Mouse (Mus musculus) MEL (cell line): ENCODE measurements around the gene Ifitm10. TPM values are rescaled to one million over a fixed set of nuclear protein-coding genes. Genes with fewer than 3 reads are reported as not detected.

Experiments used
- DNase-seq: peaks from one replicate; pipeline ENCODE4 v3.0.0; 2011; ENCODE audit warnings: low read depth, low spot score
- H3K27ac ChIP-seq: 2 replicates; pipeline ENCODE4 v1.5.1; 2012; ENCODE audit warnings: low read depth, mild to moderate bottlenecking, control low read depth, low read length, moderate library complexity; ENCODE audit not compliant: control insufficient read depth
- H3K27me3 ChIP-seq, 2 experiments: fragments of 150-350 bp in 1 of 2; sonication (generic) in 1 of 2; 2 replicates each; pipeline ENCODE4 v1.6.1; 2012; ENCODE audit warnings: low read length in 2 of 2, mild to moderate bottlenecking in 2 of 2, improper control_type of control experiment in 1 of 2, moderate library complexity in 1 of 2; ENCODE audit not compliant: insufficient read depth in 2 of 2, control insufficient read depth in 1 of 2
- H3K36me3 ChIP-seq, 2 experiments: 2 replicates each; pipeline ENCODE4 v1.6.1; 2012 to 2014; ENCODE audit warnings: low read length in 2 of 2, improper control_type of control experiment in 1 of 2, inconsistent platforms in 1 of 2, mild to moderate bottlenecking in 1 of 2; ENCODE audit not compliant: insufficient read depth in 2 of 2, control insufficient read depth in 1 of 2
- H3K4me1 ChIP-seq, 2 experiments: fragments of 150-350 bp in 1 of 2; sonication (generic) in 1 of 2; 2 replicates each; pipeline ENCODE4 v1.6.1; 2012; ENCODE audit warnings: low read length in 2 of 2, improper control_type of control experiment in 1 of 2, mild to moderate bottlenecking in 1 of 2; ENCODE audit not compliant: insufficient read depth in 2 of 2, control insufficient read depth in 1 of 2
- H3K4me3 ChIP-seq, 2 experiments: fragments of 150-350 bp in 1 of 2; sonication (generic) in 1 of 2; 2 replicates each; pipeline ENCODE4 v1.5.1; 2012; ENCODE audit warnings: low read depth in 2 of 2, low read length in 2 of 2, mild to moderate bottlenecking in 2 of 2, moderate library complexity in 2 of 2, control low read depth in 1 of 2, improper control_type of control experiment in 1 of 2; ENCODE audit not compliant: control insufficient read depth in 1 of 2, insufficient read depth in 1 of 2
- H3K79me2 ChIP-seq: 2 replicates; pipeline ENCODE4 v1.6.1; 2012; ENCODE audit warnings: mild to moderate bottlenecking, low read length, moderate library complexity; ENCODE audit not compliant: control insufficient read depth, poor library complexity, insufficient read depth
- H3K9ac ChIP-seq: 2 replicates; pipeline ENCODE4 v1.6.1; 2012; ENCODE audit warnings: low read depth, mild to moderate bottlenecking, control low read depth, low read length, moderate library complexity; ENCODE audit not compliant: control insufficient read depth, poor library complexity, severe bottlenecking
- H3K9me3 ChIP-seq: fragments of 150-350 bp; sonication (generic); replicated peaks from 2 replicates; pipeline ENCODE4 v1.6.1; 2012; ENCODE audit warnings: mild to moderate bottlenecking, low read length, improper control_type of control experiment, moderate library complexity; ENCODE audit not compliant: insufficient read depth
- BHLHE40 ChIP-seq: IDR thresholded peaks from 2 replicates; pipeline ENCODE4 v1.6.1; 2012; ENCODE audit warnings: low read depth, mild to moderate bottlenecking, inconsistent platforms, low read length, improper control_type of control experiment, borderline replicate concordance
- CHD1 ChIP-seq: IDR thresholded peaks from 2 replicates; pipeline ENCODE4 v1.6.1; 2012; ENCODE audit warnings: low read depth, mild to moderate bottlenecking, inconsistent platforms, low read length, improper control_type of control experiment
- CHD2 ChIP-seq: IDR thresholded peaks from 2 replicates; pipeline ENCODE4 v1.6.1; 2011; ENCODE audit warnings: low read length, improper control_type of control experiment
- CTCF ChIP-seq, 3 experiments: IDR thresholded peaks in 2 of 3; conservative IDR thresholded peaks in 1 of 3; 2 replicates each; pipeline ENCODE4 v1.5.1; 2011 to 2012; ENCODE audit warnings: low read length in 3 of 3, low read depth in 2 of 3, mild to moderate bottlenecking in 2 of 3, improper control_type of control experiment in 1 of 3, inconsistent platforms in 1 of 3, mixed read lengths in 1 of 3, moderate library complexity in 1 of 3; ENCODE audit not compliant: control insufficient read depth in 1 of 3, insufficient read depth in 1 of 3, poor library complexity in 1 of 3, severe bottlenecking in 1 of 3
- E2F4 ChIP-seq: IDR thresholded peaks from 2 replicates; pipeline ENCODE4 v1.6.1; 2011; ENCODE audit warnings: low read depth, low read length, improper control_type of control experiment, borderline replicate concordance
- ELF1 ChIP-seq: IDR thresholded peaks from 2 replicates; pipeline ENCODE4 v1.6.1; 2014; ENCODE audit warnings: low read depth, mild to moderate bottlenecking, inconsistent platforms, low read length, improper control_type of control experiment, moderate library complexity
- EP300 ChIP-seq, 2 experiments: IDR thresholded peaks; 2 replicates each; pipeline ENCODE4 v1.6.1; 2011; ENCODE audit warnings: improper control_type of control experiment in 2 of 2, low read length in 2 of 2, low read depth in 1 of 2, mild to moderate bottlenecking in 1 of 2
- ETS1 ChIP-seq: IDR thresholded peaks from 2 replicates; pipeline ENCODE4 v1.6.1; 2012; ENCODE audit warnings: low read depth, mild to moderate bottlenecking, inconsistent platforms, low read length, improper control_type of control experiment, moderate library complexity
- GABPA ChIP-seq: IDR thresholded peaks from 2 replicates; pipeline ENCODE4 v1.6.1; 2012; ENCODE audit warnings: low read depth, mild to moderate bottlenecking, inconsistent platforms, low read length, improper control_type of control experiment, moderate library complexity
- HCFC1 ChIP-seq: IDR thresholded peaks from 2 replicates; pipeline ENCODE4 v1.6.1; 2012; ENCODE audit warnings: low read depth, mild to moderate bottlenecking, inconsistent platforms, low read length, improper control_type of control experiment, moderate library complexity
- JUND ChIP-seq: IDR thresholded peaks from 2 replicates; pipeline ENCODE4 v1.6.1; 2011; ENCODE audit warnings: low read depth, mild to moderate bottlenecking, improper control_type of control experiment, low read length
- KAT2A ChIP-seq: conservative IDR thresholded peaks from 2 replicates; pipeline ENCODE4 v1.6.1; 2012; ENCODE audit warnings: low read depth, low read length, improper control_type of control experiment, inconsistent platforms
- MAFK ChIP-seq: IDR thresholded peaks from 2 replicates; pipeline ENCODE4 v1.6.1; 2011; ENCODE audit warnings: low read depth, mild to moderate bottlenecking, low read length, improper control_type of control experiment, borderline replicate concordance
- MAX ChIP-seq: IDR thresholded peaks from 2 replicates; pipeline ENCODE4 v1.6.1; 2011; ENCODE audit warnings: low read length, improper control_type of control experiment
- MAZ ChIP-seq: IDR thresholded peaks from 2 replicates; pipeline ENCODE4 v1.6.1; 2012; ENCODE audit warnings: low read depth, mild to moderate bottlenecking, inconsistent platforms, low read length, improper control_type of control experiment
- MEF2A ChIP-seq: IDR thresholded peaks from 2 replicates; pipeline ENCODE4 v1.6.1; 2014; ENCODE audit warnings: low read depth, mild to moderate bottlenecking, inconsistent platforms, low read length, improper control_type of control experiment; ENCODE audit not compliant: poor library complexity, insufficient replicate concordance, severe bottlenecking; ENCODE audit errors: extremely low read depth
- MXI1 ChIP-seq: IDR thresholded peaks from 2 replicates; pipeline ENCODE4 v1.6.1; 2011; ENCODE audit warnings: mild to moderate bottlenecking, low read depth, low read length, improper control_type of control experiment
- MYB ChIP-seq: IDR thresholded peaks from 2 replicates; pipeline ENCODE4 v1.6.1; 2011; ENCODE audit warnings: mild to moderate bottlenecking, low read depth, low read length, improper control_type of control experiment
- MYC ChIP-seq: IDR thresholded peaks from 2 replicates; pipeline ENCODE4 v1.6.1; 2011; ENCODE audit warnings: low read depth, mild to moderate bottlenecking, low read length, improper control_type of control experiment, moderate library complexity
- NELFE ChIP-seq: IDR thresholded peaks from 2 replicates; pipeline ENCODE4 v1.6.1; 2011; ENCODE audit warnings: low read depth, low read length, improper control_type of control experiment
- NRF1 ChIP-seq: IDR thresholded peaks from 2 replicates; pipeline ENCODE4 v1.6.1; 2014; ENCODE audit warnings: low read depth, mild to moderate bottlenecking, inconsistent platforms, low read length, improper control_type of control experiment, moderate library complexity; ENCODE audit not compliant: poor library complexity, insufficient read depth, severe bottlenecking
- POLR2A ChIP-seq, 2 experiments: IDR thresholded peaks; 2 replicates each; pipeline ENCODE4 v1.6.1; 2011 to 2012; ENCODE audit warnings: low read length in 2 of 2, mild to moderate bottlenecking in 2 of 2, control low read depth in 1 of 2, improper control_type of control experiment in 1 of 2, low read depth in 1 of 2, moderate library complexity in 1 of 2; ENCODE audit not compliant: control insufficient read depth in 1 of 2, insufficient read depth in 1 of 2, poor library complexity in 1 of 2
- POLR2AphosphoS5 ChIP-seq: IDR thresholded peaks from 2 replicates; pipeline ENCODE4 v1.6.1; 2012; ENCODE audit warnings: low read depth, borderline replicate concordance, mild to moderate bottlenecking, inconsistent platforms, low read length, moderate library complexity, mixed read lengths
- RAD21 ChIP-seq: IDR thresholded peaks from 2 replicates; pipeline ENCODE4 v1.6.1; 2011; ENCODE audit warnings: mild to moderate bottlenecking, low read depth, low read length, improper control_type of control experiment
- RCOR1 ChIP-seq: IDR thresholded peaks from 2 replicates; pipeline ENCODE4 v1.6.1; 2012; ENCODE audit warnings: low read depth, mild to moderate bottlenecking, inconsistent platforms, low read length, improper control_type of control experiment
- SIN3A ChIP-seq: IDR thresholded peaks from 2 replicates; pipeline ENCODE4 v1.6.1; 2012; ENCODE audit warnings: low read length, improper control_type of control experiment, inconsistent platforms
- SMC3 ChIP-seq: IDR thresholded peaks from 2 replicates; pipeline ENCODE4 v1.6.1; 2011; ENCODE audit warnings: low read depth, low read length, improper control_type of control experiment
- TAL1 ChIP-seq: IDR thresholded peaks from 2 replicates; pipeline ENCODE4 v1.6.1; 2012; ENCODE audit warnings: mild to moderate bottlenecking, inconsistent platforms, low read length, moderate library complexity, mixed read lengths
- TBP ChIP-seq: IDR thresholded peaks from 2 replicates; pipeline ENCODE4 v1.8.0; 2011; ENCODE audit warnings: low read depth, low read length, improper control_type of control experiment
- TCF12 ChIP-seq: IDR thresholded peaks from 2 replicates; pipeline ENCODE4 v1.6.1; 2014; ENCODE audit warnings: low read depth, mild to moderate bottlenecking, inconsistent platforms, low read length, improper control_type of control experiment, moderate library complexity
- UBTF ChIP-seq: IDR thresholded peaks from 2 replicates; pipeline ENCODE4 v1.6.1; 2012; ENCODE audit warnings: low read depth, mild to moderate bottlenecking, inconsistent platforms, low read length, improper control_type of control experiment, moderate library complexity, borderline replicate concordance; ENCODE audit not compliant: insufficient read depth
- USF1 ChIP-seq: IDR thresholded peaks from 2 replicates; pipeline ENCODE4 v1.6.1; 2014; ENCODE audit warnings: low read depth, mild to moderate bottlenecking, inconsistent platforms, low read length, improper control_type of control experiment, moderate library complexity
- USF2 ChIP-seq, 2 experiments: IDR thresholded peaks; 2 replicates each; pipeline ENCODE4 v1.6.1; 2011 to 2012; ENCODE audit warnings: improper control_type of control experiment in 2 of 2, low read length in 2 of 2, borderline replicate concordance in 1 of 2, inconsistent platforms in 1 of 2, low read depth in 1 of 2, mild to moderate bottlenecking in 1 of 2; ENCODE audit not compliant: insufficient read depth in 1 of 2
- ZC3H11A ChIP-seq: IDR thresholded peaks from 2 replicates; pipeline ENCODE4 v1.6.1; 2012; ENCODE audit warnings: low read depth, mild to moderate bottlenecking, inconsistent platforms, low read length, improper control_type of control experiment
- ZKSCAN1 ChIP-seq: IDR thresholded peaks from 2 replicates; pipeline ENCODE4 v1.6.1; 2012; ENCODE audit warnings: low read depth, mild to moderate bottlenecking, inconsistent platforms, low read length, improper control_type of control experiment, moderate library complexity
- ZMIZ1 ChIP-seq: IDR thresholded peaks from 2 replicates; pipeline ENCODE4 v1.6.1; 2012; ENCODE audit warnings: low read depth, mild to moderate bottlenecking, inconsistent platforms, low read length, improper control_type of control experiment, moderate library complexity
- ZNF384 ChIP-seq: IDR thresholded peaks from 2 replicates; pipeline ENCODE4 v1.6.1; 2012; ENCODE audit warnings: low read depth, mild to moderate bottlenecking, inconsistent platforms, low read length, improper control_type of control experiment
- polyA plus RNA-seq, 2 experiments: library from polyadenylated mRNA; stranded (reverse) in 1 of 2; unstranded in 1 of 2; fragments of >175 nt in 1 of 2; fragments of >200 nt in 1 of 2; gene quantifications; 2 replicates each; pipeline versions ENCODE4 v1.2.1 to v1.2.4; 2012; ENCODE audit warnings: low replicate concordance in 2 of 2, low read depth in 1 of 2; ENCODE audit not compliant: insufficient read length in 2 of 2, insufficient read depth in 1 of 2, missing spikeins in 1 of 2
- total RNA-seq: library from RNA; depleted of rRNA; stranded (reverse); fragments of 300-350 nt; gene quantifications from 2 replicates; pipeline ENCODE4 v1.2.3, GENCODE M21; 2012

The Ifitm10 gene
- total and polyA plus RNA-seq, 3 experiments: 0.21 TPM; not detected in 2

- Histone ChIP-seq H3K4me1 (peaks cover 14 to 21% of the 10 kb centered on the region in 2 experiments), H3K27me3 (no peaks in the 10 kb centered on the region), H3K9me3 (no peaks in the 10 kb centered on the region), H3K79me2 (no peaks in the 10 kb centered on the region), H3K4me3 (peak overlapping the region; percentile 6 to 18; a peak in 1 of 4 replicates), H3K9ac (peak overlapping the region; percentile 50), H3K27ac (peak overlapping the region; percentile 94), H3K36me3 (peaks cover 0 to 15% of the 10 kb centered on the region in 2 experiments; a peak in 2 of 4 replicates)
- DNase-seq: peak; percentile 79
- TF ChIP-seq ETS1 (peak; percentile 100), POLR2AphosphoS5 (no peak), SMC3 (no peak), ZKSCAN1 (no peak), RCOR1 (peak; percentile 87), NRF1 (no peak), MEF2A (no peak), POLR2A (IDR thresholded peaks at IDR 0.05; ENCODE audit: control insufficient read depth in 1 of 2, insufficient read depth in 1 of 2, low read depth in 1 of 2, low read length in 2 of 2, poor library complexity in 1 of 2) (no peak), CHD1 (no peak), JUND (no peak), ZNF384 (peak; percentile 77; the same call in 1 of the 2 replicates), BHLHE40 (peak; percentile 88), GABPA (no peak), EP300 (IDR thresholded peaks at IDR 0.05; ENCODE audit: low read depth in 1 of 2, low read length in 2 of 2) (peak; percentile 96 to 97), MAX (peak; percentile 91), NELFE (no peak), MYC (peak; percentile 98), ZMIZ1 (no peak), UBTF (no peak), MYB (peak; percentile 64; the same call in 1 of the 2 replicates), MAZ (no peak), SIN3A (peak; percentile 93), USF1 (peak; percentile 72; the same call in 1 of the 2 replicates), ELF1 (no peak), RAD21 (no peak), MXI1 (peak; percentile 77; the same call in 1 of the 2 replicates), TAL1 (peak; percentile 90), USF2 (IDR thresholded peaks at IDR 0.05; ENCODE audit: borderline replicate concordance in 1 of 2, insufficient read depth in 1 of 2, low read depth in 1 of 2, low read length in 2 of 2) (no peak), MAFK (no peak), HCFC1 (peak; percentile 65), TBP (no peak; the same call in 1 of the 2 replicates), ZC3H11A (no peak), TCF12 (peak; percentile 96), KAT2A (no peak; the same call in 1 of the 2 replicates), CTCF (IDR thresholded peaks at IDR 0.05 in 2 of 3, conservative IDR thresholded peaks at IDR 0.05 in 1 of 3; ENCODE audit: control insufficient read depth in 1 of 3, insufficient read depth in 1 of 3, low read depth in 2 of 3, low read length in 3 of 3, poor library complexity in 1 of 3, severe bottlenecking in 1 of 3) (no peak), CHD2 (no peak), E2F4 (no peak)
Measured at GRCm38 (mm10) chr7:142419887-142420286, 46.3 kb upstream of the Ifitm10 start.
